Mouse (Mus musculus): ENCODE measurements around the gene Tango6.
A peak's percentile ranks its signal among the peaks of the same experiment; 100 is the strongest.
"Not testable (repeated sequence)": the region's sequence is repeated elsewhere in the genome, so short reads cannot be mapped to it uniquely, and the experiment has no call there.

Gene Tango6

DNA sequence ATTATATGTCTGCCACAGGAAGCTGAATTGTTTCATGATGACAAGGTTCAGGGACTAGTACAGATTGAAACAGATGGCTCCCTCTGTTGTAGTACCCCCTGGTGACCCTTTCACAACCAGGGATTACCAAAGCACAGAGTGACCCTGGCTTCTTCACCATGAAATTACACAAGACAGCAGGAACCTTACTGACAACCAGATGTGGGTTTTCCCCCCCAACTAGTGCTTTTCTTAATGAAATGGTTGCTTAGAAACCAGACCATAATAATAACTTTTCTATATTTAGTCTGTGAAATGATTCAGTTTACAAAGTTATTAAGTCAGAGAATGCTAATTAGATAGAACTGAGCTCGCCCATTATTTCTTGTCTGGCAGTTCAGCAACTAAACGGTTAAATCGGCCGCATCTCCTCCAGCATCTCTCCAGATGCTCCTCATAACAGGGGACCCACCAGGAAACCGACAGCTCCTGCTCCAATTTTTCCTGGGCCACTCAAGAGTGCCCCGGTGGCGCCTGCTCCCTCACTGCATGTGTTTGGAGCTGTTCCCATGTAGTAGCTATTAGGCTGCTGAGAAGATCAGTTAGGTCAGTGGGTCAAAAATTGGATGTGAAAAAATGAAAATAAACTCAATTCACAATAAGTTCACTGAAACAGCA, 79.1 kb downstream of the Tango6 start:
- DNase-seq = peak; percentile 37

DNA sequence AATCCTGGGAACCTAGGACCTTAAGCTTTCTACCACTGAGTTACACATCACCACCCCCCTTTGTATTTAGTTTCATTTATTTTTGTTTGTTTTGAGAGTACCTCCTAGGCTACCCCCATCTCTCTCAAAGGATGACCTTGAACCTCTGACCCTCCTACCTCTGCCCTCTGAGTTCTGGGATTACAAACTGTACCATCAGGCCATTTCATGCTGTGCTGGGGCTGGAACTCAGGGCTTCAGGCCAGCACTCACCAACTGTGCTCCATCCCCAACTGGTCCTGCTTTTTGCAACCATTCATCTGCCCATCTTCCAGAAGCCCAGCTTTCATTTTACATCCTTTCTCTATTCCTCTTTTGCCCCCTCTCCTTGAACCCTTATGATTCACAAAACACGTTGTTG, 81.7 kb downstream of the Tango6 start:
- DNase-seq = no peak

- DNase-seq = no peak
Measured at GRCm38 (mm10) chr8:106765570-106765969, 82.7 kb downstream of the Tango6 start.

DNA sequence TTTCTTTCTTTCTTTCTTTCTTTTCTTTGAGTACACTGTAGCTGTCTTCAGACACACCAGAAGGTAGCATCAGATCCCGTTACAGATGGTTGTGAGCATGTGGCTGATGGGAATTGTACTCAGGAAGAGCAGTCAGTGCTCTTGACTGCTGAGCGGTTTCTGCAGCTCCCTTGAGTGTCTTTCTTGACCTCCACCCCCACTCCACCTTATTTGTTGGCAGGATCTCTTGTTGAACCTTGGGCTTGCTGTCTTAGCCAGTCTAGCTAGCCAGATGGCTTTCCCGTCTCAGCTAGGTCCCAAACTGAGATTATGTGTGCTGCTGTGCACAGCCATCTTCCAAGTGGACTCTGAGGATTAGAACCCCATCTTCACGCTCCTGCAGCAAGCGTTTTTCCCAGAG, 83.9 kb downstream of the Tango6 start:
- DNase-seq = no peak

- DNase-seq = peak; percentile 16
Measured at GRCm38 (mm10) chr8:106769147-106769805, 86.4 kb downstream of the Tango6 start.

DNA sequence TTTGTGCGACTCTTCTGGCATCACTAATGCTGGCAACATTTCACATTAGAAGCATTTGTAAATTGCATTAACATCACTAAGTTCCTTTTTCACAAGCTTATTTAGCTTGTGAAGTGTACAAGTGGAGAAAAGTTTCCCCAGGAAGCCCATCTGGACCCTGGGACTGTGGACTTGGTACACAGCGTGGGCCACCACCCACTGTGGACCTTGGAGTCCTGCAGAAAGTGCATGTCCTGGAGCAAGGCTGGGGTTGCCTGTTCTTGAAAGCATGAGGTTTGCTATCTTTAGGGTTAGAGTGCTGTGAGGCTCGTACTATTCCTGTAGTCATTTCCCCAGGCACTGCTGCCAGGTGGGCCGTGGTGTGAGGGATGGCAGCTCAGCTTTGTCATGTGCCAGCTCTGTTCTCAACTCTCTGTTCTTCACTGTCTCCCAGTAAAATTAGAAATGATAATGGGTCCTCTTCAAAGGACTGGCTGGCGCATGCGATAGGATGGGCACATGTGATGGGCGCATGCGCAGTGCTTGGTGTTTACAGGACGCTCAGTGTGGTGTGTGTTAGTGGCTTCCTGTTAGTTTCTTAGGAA, 87.8 kb downstream of the Tango6 start:
- no peak for DNase-seq

DNA sequence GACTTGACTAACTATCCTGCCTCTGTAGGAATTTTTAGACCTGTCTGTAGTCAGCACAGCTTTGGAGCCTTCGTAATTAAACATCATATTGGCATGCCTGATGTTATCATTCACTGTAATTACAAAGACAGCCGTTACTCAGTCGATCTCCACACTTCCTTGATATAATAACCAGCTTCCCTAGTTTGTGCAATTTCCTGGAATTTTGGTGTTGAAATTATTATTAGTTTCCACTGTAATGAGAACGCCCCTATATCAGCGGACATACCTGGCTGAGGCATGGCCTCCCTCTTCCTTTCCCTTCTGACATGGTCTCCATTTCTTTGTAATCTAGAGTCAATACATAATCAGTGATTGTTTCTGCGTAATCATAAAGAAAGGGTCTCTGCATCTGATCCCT, 89.2 kb downstream of the Tango6 start:
- DNase-seq = no peak

DNA sequence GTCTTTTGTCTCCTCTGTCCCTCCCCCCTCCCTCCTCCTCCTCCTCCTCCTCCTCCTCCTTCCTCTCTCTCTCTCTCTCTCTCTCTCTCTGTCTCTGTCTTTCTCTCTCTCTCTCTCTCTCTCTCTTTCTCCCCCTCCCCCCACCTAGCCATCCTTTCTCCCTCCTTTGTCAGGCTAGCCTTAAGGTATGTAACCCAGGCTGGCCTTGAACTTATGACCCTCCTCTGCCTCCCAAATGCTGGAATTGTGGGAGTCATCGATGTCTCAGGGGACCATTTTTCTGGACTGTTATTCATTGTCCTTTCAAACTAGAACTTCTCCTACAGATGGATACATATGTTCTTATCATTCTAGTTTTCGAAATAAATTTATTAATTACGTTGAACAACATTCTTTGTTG, 89.6 kb downstream of the Tango6 start:
- no peak for DNase-seq

GRCm38 (mm10) chr8:106774567-106775320, 91.9 kb downstream of the Tango6 start:
- no peak for DNase-seq

- no peak for DNase-seq
Measured at GRCm38 (mm10) chr8:106789623-106790022, 106.8 kb downstream of the Tango6 start.

DNA sequence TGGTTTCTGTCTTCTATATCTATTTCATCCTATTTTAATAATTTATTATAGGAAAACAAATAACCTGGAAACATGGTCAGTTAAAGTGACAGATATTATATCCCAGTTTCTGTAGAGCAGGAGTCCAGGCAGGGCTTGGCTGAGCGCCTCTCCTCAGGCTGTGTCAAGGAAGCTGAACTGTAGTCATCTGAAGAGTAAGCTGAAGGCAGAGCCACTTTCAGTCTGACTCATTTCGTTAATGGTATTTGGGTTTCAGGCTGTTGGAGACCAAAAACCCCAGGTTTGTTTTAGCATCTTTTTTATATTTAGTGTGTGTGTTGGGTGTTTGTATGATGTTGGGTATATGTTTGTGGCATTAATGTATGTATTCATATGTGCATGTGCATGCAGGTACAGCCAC, 112.0 kb downstream of the Tango6 start:
- no peak for DNase-seq

DNA sequence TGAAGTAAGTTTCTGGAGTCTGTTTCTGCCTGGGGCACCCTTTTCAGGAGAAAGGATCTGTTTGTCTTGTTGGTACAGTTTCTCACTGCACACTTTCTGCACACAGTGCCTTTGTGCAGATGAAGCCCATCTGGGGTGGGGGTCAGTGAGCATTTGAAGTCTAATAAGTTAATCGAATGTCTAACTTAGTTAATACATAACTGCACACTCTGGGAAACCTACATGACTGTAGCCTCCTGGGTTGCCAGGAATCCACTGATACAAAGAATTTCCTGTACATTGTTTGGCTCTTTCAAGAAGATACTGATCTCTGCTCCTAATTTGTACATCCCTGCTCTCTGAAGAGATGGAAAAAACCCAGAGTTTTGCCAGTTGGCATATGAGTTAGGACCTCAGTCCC, 117.0 kb downstream of the Tango6 start:
- peak; percentile 14 for DNase-seq

- no peak for DNase-seq
Measured at GRCm38 (mm10) chr8:106801261-106801660, 118.4 kb downstream of the Tango6 start.

GRCm38 (mm10) chr8:106802384-106803137, 119.7 kb downstream of the Tango6 start:
- DNase-seq = not testable (repeated sequence)

DNA sequence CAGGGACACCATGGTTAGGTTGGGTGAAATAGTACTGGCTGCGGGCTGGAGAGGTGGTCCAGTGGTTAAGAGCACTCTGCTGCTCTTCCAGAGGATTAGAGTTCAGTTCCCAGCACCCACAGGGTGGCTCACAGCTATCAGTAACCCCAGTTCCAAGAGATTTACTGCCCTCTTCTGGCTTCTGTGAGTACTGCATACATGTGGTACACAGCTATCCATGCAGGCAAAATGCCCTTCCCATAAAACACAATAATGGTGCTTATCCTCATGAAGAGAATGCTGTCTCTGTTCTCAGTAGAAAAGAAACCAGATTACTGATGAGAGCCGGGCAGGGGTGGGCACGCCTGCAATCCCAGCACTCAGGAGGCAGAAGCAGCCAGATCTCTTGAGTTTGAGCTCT, 123.0 kb downstream of the Tango6 start:
- DNase-seq = peak; percentile 15

GRCm38 (mm10) chr8:106807461-106807860, 124.6 kb downstream of the Tango6 start:
- no peak for DNase-seq

GRCm38 (mm10) chr8:106809726-106810125, 126.9 kb downstream of the Tango6 start:
- DNase-seq = peak; percentile 9

DNA sequence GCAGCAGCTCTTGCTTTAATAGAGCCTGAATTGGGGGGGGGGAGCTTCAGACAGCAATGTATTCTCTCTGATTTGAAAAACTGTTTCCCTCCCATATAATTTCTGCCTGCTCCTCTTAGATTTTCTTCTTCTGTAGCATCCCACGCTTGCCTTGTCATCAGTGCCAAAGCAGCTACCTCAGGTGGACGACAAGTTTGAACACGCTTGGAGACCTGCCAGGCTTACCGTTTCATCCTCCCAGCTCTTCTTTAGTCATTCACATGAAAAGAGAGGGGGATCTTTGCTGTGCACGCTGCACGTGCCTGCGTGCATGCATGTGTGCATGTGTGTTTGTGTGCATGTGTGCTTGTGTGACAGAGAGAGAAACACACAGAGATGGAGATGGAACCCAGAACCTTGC, 127.5 kb downstream of the Tango6 start:
- DNase-seq = no peak

GRCm38 (mm10) chr8:106812560-106812959, 129.7 kb downstream of the Tango6 start:
- no peak for DNase-seq

- no peak for DNase-seq
Measured at GRCm38 (mm10) chr8:106816431-106817170, 133.7 kb downstream of the Tango6 start.

- no peak for DNase-seq
Measured at GRCm38 (mm10) chr8:106817171-106817545, 134.3 kb downstream of the Tango6 start.
